9 mouse cellular contexts compared by ENCODE assay signal in genomic region chr13:109820866-109821265, GRCm38 (mm10).
DNase-seq lines count a peak whose midpoint lies in the region; ATAC-seq and TF ChIP-seq lines count a peak whose summit lies in the region.
"Had no signal": no experiment of that assay in that cellular context is flagged by ENCODE, and none has a peak within 500 bp of the region (broad histone marks: within the 10 kb centered on the region; RNA-seq: fewer than 3 reads in every experiment).

No protein-coding gene starts in this region.

- no peak for TF ChIP-seq CTCF in lung, embryonic 14.5 days (IDR thresholded peaks at IDR 0.05; ENCODE audit: low read depth)
- no peak for TF ChIP-seq CTCF in lung, postnatal 0 days (IDR thresholded peaks at IDR 0.05)

- peaks cover 43% of the 10 kb centered on the region for H3K4me1 ChIP-seq in heart, embryonic 12.5 days (replicated peaks)
- peaks cover 29% of the 10 kb centered on the region for H3K4me1 ChIP-seq in lung, embryonic 14.5 days (ENCODE audit: insufficient read depth)
- peaks cover 16% of the 10 kb centered on the region; the same call in 1 of the 2 replicates for H3K4me1 ChIP-seq in lung, postnatal 0 days (ENCODE audit: insufficient read depth, low read depth, low read length)
- H3K4me1 ChIP-seq in embryonic facial prominence, embryonic 12.5 days: peaks cover 43% of the 10 kb centered on the region
- peaks cover 34% of the 10 kb centered on the region for H3K4me1 ChIP-seq in neural tube, embryonic 14.5 days (ENCODE audit: control insufficient read depth, insufficient read depth, low read length)

- ATAC-seq in heart, embryonic 12.5 days (ENCODE audit: insufficient number of reproducible peaks, low FRiP score): no peak
- no peak for ATAC-seq in lung, embryonic 14.5 days (ENCODE audit: insufficient read depth)
- ATAC-seq in lung, postnatal 0 days: no peak
- no peak for ATAC-seq in embryonic facial prominence, embryonic 12.5 days (ENCODE audit: insufficient number of reproducible peaks, insufficient read depth, low FRiP score, low TSS enrichment)
- ATAC-seq in neural tube, embryonic 14.5 days (ENCODE audit: low read depth): no peak
- no peak for ATAC-seq in inflammation-experienced regulatory T-cells, adult 6 months

- H3K27me3 ChIP-seq in heart, embryonic 12.5 days (replicated peaks): no peaks in the 10 kb centered on the region
- H3K27me3 ChIP-seq in lung, embryonic 14.5 days (ENCODE audit: insufficient read depth, low read length): no peaks in the 10 kb centered on the region
- no peaks in the 10 kb centered on the region for H3K27me3 ChIP-seq in lung, postnatal 0 days (replicated peaks; ENCODE audit: insufficient read depth, low read length)
- no peaks in the 10 kb centered on the region for H3K27me3 ChIP-seq in embryonic facial prominence, embryonic 12.5 days
- no peaks in the 10 kb centered on the region for H3K27me3 ChIP-seq in neural tube, embryonic 14.5 days (ENCODE audit: control insufficient read depth, insufficient read depth, low read length)

- peak overlapping the region; percentile 97; the same call in 1 of the 2 replicates for H3K27ac ChIP-seq in heart, embryonic 12.5 days (ENCODE audit: poor library complexity, severe bottlenecking)
- 0 out of 2 replicates have a peak overlapping the region, but pooled peaks have one; percentile 94 for H3K27ac ChIP-seq in lung, embryonic 14.5 days (ENCODE audit: low read depth)
- H3K27ac ChIP-seq in lung, postnatal 0 days (ENCODE audit: low read length): no peak overlapping the region
- H3K27ac ChIP-seq in embryonic facial prominence, embryonic 12.5 days: peak overlapping the region; percentile 97
- peak overlapping the region; percentile 92 for H3K27ac ChIP-seq in neural tube, embryonic 14.5 days (ENCODE audit: low read depth, low read length)
- H3K27ac ChIP-seq: macrophage had no signal

- 36% methylated on average over 3 of the region's 3 CpGs for WGBS in heart, embryonic 12.5 days
- WGBS in lung, embryonic 14.5 days: 51% methylated on average over 3 of the region's 3 CpGs
- 63% methylated on average over 3 of the region's 3 CpGs for WGBS in lung, postnatal 0 days
- WGBS in embryonic facial prominence, embryonic 12.5 days: 54% methylated on average over 3 of the region's 3 CpGs
- 73% methylated on average over 3 of the region's 3 CpGs for WGBS in neural tube, embryonic 14.5 days

- no peak for DNase-seq in heart, adult 9 months (ENCODE audit: low spot score in 2 of 2)
- no peak for DNase-seq in lung, embryonic 14.5 days
- DNase-seq in lung, postnatal 0 days (ENCODE audit: low spot score): no peak
- no peak for DNase-seq in cerebellum, adult 18-20 months

- no peaks in the 10 kb centered on the region for H3K36me3 ChIP-seq in heart, embryonic 12.5 days
- no peaks in the 10 kb centered on the region for H3K36me3 ChIP-seq in lung, embryonic 14.5 days (ENCODE audit: insufficient read depth)
- H3K36me3 ChIP-seq in lung, postnatal 0 days (ENCODE audit: insufficient read depth, low read length): no peaks in the 10 kb centered on the region
- H3K36me3 ChIP-seq in embryonic facial prominence, embryonic 12.5 days: no peaks in the 10 kb centered on the region
- no peaks in the 10 kb centered on the region for H3K36me3 ChIP-seq in neural tube, embryonic 14.5 days (ENCODE audit: control insufficient read depth, insufficient read depth, low read length)

- no peak overlapping the region for H3K4me2 ChIP-seq in heart, embryonic 12.5 days
- H3K4me2 ChIP-seq in lung, embryonic 14.5 days: no peak overlapping the region
- no peak overlapping the region for H3K4me2 ChIP-seq in lung, postnatal 0 days (replicated peaks; ENCODE audit: low read depth, low read length)
- no peak overlapping the region for H3K4me2 ChIP-seq in embryonic facial prominence, embryonic 12.5 days (replicated peaks)
- no peak overlapping the region for H3K4me2 ChIP-seq in neural tube, embryonic 14.5 days (ENCODE audit: low read depth, low read length)

- H3K9me3 ChIP-seq in heart, embryonic 12.5 days (replicated peaks): no peaks in the 10 kb centered on the region
- H3K9me3 ChIP-seq in lung, embryonic 14.5 days (ENCODE audit: low read depth, low read length): no peaks in the 10 kb centered on the region
- H3K9me3 ChIP-seq in lung, postnatal 0 days (ENCODE audit: low read length): no peaks in the 10 kb centered on the region
- H3K9me3 ChIP-seq in embryonic facial prominence, embryonic 12.5 days: no peaks in the 10 kb centered on the region
- H3K9me3 ChIP-seq in neural tube, embryonic 14.5 days (ENCODE audit: control insufficient read depth, low read length): no peaks in the 10 kb centered on the region

- TF ChIP-seq EP300 in lung, postnatal 0 days (IDR thresholded peaks at IDR 0.05): no peak

- H3K4me3 ChIP-seq in heart, embryonic 12.5 days: no peak overlapping the region
- no peak overlapping the region for H3K4me3 ChIP-seq in lung, embryonic 14.5 days (ENCODE audit: low read depth, low read length)
- H3K4me3 ChIP-seq in lung, postnatal 0 days (ENCODE audit: low read depth, low read length): no peak overlapping the region
- H3K4me3 ChIP-seq in embryonic facial prominence, embryonic 12.5 days: no peak overlapping the region
- no peak overlapping the region for H3K4me3 ChIP-seq in neural tube, embryonic 14.5 days (ENCODE audit: low read depth, low read length)

- no peak overlapping the region for H3K9ac ChIP-seq in heart, embryonic 12.5 days
- H3K9ac ChIP-seq in lung, embryonic 14.5 days: no peak overlapping the region
- no peak overlapping the region for H3K9ac ChIP-seq in lung, postnatal 0 days (replicated peaks; ENCODE audit: low read depth)
- H3K9ac ChIP-seq in embryonic facial prominence, embryonic 12.5 days: no peak overlapping the region
- H3K9ac ChIP-seq in neural tube, embryonic 14.5 days (replicated peaks; ENCODE audit: low read depth, low read length): no peak overlapping the region
